Mouse (Mus musculus) testis, adult 2 months (tissue): ENCODE measurements around the gene Rfc1.

ENCODE experiments used
- CTCF ChIP-seq: fragments of 200-500 bp; IDR thresholded peaks from 2 replicates; pipeline ENCODE4 v1.5.1; 2012; ENCODE audit warnings: low read depth, mild to moderate bottlenecking, inconsistent platforms, low read length, moderate library complexity; ENCODE audit not compliant: control insufficient read depth, insufficient read depth, insufficient replicate concordance
- POLR2A ChIP-seq: fragments of 200-500 bp; IDR thresholded peaks from 2 replicates; pipeline ENCODE4 v1.6.1; 2012; ENCODE audit warnings: low read depth, mild to moderate bottlenecking, inconsistent platforms, low read length, moderate library complexity; ENCODE audit not compliant: control insufficient read depth

DNA sequence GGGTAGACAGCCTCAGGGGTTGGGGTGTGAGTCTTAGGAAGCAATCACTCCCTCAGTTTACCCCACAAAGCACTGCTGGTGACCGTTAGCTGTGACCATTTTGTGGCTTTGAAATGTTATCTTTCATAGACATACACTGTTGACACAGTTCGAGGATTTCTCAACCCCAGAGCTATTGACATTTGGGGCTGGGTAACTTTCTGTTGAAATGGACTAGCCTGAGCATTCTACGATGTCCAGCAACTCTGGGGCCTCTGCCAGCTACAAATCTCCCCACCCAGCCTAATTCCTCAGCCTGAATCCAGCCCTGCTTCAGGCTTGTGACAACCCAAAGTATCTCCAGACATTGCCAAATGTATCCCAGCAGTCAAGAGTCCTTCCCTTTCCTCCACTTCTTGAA is 18.6 kb upstream of the Rfc1 start:
- no peak for TF ChIP-seq POLR2A
- no peak for TF ChIP-seq CTCF
